Mouse (Mus musculus): ENCODE results near the gene Xkrx. TPM values are rescaled to one million over a fixed set of nuclear protein-coding genes. Genes with fewer than 3 reads are reported as not detected.

The Xkrx gene
- polyA plus RNA-seq, 1 experiment from 2014 or later, result 10.4 TPM

- DNase-seq (ENCODE audit: low spot score) (no peak), ATAC-seq (ENCODE audit: low FRiP score, low TSS enrichment) (no peak)
- H3K36me3 ChIP-seq (ENCODE audit: control insufficient read depth, insufficient read depth, low read length), result no peaks in the 10 kb centered on the region
- 66% methylated on average over 6 of the region's 6 CpGs for WGBS
- no peaks in the 10 kb centered on the region for H3K9me3 ChIP-seq (ENCODE audit: control insufficient read depth, low read length)
- no peaks in the 10 kb centered on the region for H3K4me1 ChIP-seq (replicated peaks; ENCODE audit: control insufficient read depth, insufficient read depth)
- no peak overlapping the region for H3K27ac ChIP-seq (replicated peaks)
- no peak for TF ChIP-seq EP300 (optimal IDR thresholded peaks at IDR 0.05)
- no peak for TF ChIP-seq CTCF (IDR thresholded peaks at IDR 0.05; ENCODE audit: low read depth)
- H3K4me3 ChIP-seq (ENCODE audit: low read depth, low read length), result no peak overlapping the region
- H3K4me2 ChIP-seq (replicated peaks; ENCODE audit: low read depth), result no peak overlapping the region
- H3K27me3 ChIP-seq (ENCODE audit: control insufficient read depth, insufficient read depth, low read length), result no peaks in the 10 kb centered on the region
- no peak overlapping the region for H3K9ac ChIP-seq (ENCODE audit: low read length)
These were observed 21.9 kb downstream of the Xkrx start for GRCm38 (mm10) chrX:134140024-134140423.

- 51% methylated on average over 3 of the region's 3 CpGs for WGBS
These were observed 28.1 kb downstream of the Xkrx start for GRCm38 (mm10) chrX:134133821-134134220.

DNA sequence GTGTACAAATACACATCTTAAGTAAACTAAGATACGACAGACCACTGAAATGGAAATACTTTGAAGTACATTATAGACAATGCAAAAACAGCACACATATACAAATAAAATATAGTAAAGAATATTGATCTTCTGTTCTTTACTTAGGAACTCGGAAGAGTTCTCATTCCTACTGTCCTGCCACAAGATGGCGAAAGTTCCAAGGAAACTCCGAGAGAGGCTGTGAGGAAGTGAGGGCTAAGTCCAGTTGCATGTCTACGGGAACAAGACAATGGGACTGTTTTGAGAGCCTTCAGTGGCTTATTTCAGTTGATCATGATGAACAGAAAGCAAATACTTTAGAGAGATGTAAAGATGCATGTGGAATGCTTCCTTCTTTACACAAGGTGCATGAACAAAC lies 29.6 kb downstream of the Xkrx start:
- TF ChIP-seq CTCF (IDR thresholded peaks at IDR 0.05; ENCODE audit: low read depth) (peak; percentile 73), EP300 (optimal IDR thresholded peaks at IDR 0.05) (no peak)
- Histone ChIP-seq H3K27me3 (ENCODE audit: control insufficient read depth, insufficient read depth, low read length) (no peaks in the 10 kb centered on the region), H3K36me3 (ENCODE audit: control insufficient read depth, insufficient read depth, low read length) (no peaks in the 10 kb centered on the region), H3K4me3 (ENCODE audit: low read depth, low read length) (no peak overlapping the region), H3K4me2 (replicated peaks; ENCODE audit: low read depth) (no peak overlapping the region), H3K4me1 (replicated peaks; ENCODE audit: control insufficient read depth, insufficient read depth) (no peaks in the 10 kb centered on the region), H3K9me3 (ENCODE audit: control insufficient read depth, low read length) (no peaks in the 10 kb centered on the region), H3K9ac (ENCODE audit: low read length) (no peak overlapping the region), H3K27ac (replicated peaks) (no peak overlapping the region)
- ATAC-seq (ENCODE audit: low FRiP score, low TSS enrichment) (no peak), DNase-seq (ENCODE audit: low spot score) (peak; percentile 14)
- 23% methylated on average over 5 of the region's 5 CpGs for WGBS

More at GRCm38 (mm10) chrX:134133821-134134220, 28.1 kb downstream of the Xkrx start:
- Histone ChIP-seq H3K4me3 (ENCODE audit: low read depth, low read length) (no peak overlapping the region), H3K9me3 (ENCODE audit: control insufficient read depth, low read length) (no peaks in the 10 kb centered on the region), H3K9ac (ENCODE audit: low read length) (no peak overlapping the region), H3K36me3 (ENCODE audit: control insufficient read depth, insufficient read depth, low read length) (no peaks in the 10 kb centered on the region), H3K4me2 (replicated peaks; ENCODE audit: low read depth) (no peak overlapping the region), H3K27ac (replicated peaks) (no peak overlapping the region), H3K27me3 (ENCODE audit: control insufficient read depth, insufficient read depth, low read length) (no peaks in the 10 kb centered on the region), H3K4me1 (replicated peaks; ENCODE audit: control insufficient read depth, insufficient read depth) (no peaks in the 10 kb centered on the region)
- DNase-seq (ENCODE audit: low spot score) (no peak), ATAC-seq (ENCODE audit: low FRiP score, low TSS enrichment) (no peak)
- TF ChIP-seq CTCF (IDR thresholded peaks at IDR 0.05; ENCODE audit: low read depth), result peak; percentile 29
- TF ChIP-seq EP300 (optimal IDR thresholded peaks at IDR 0.05), result no peak

GRCm38 (mm10) chrX:134128549-134128948 lies 33.3 kb downstream of the Xkrx start:
- Histone ChIP-seq H3K4me2 (replicated peaks; ENCODE audit: low read depth) (no peak overlapping the region), H3K4me1 (replicated peaks; ENCODE audit: control insufficient read depth, insufficient read depth) (no peaks in the 10 kb centered on the region), H3K36me3 (ENCODE audit: control insufficient read depth, insufficient read depth, low read length) (no peaks in the 10 kb centered on the region), H3K9me3 (ENCODE audit: control insufficient read depth, low read length) (no peaks in the 10 kb centered on the region), H3K4me3 (ENCODE audit: low read depth, low read length) (no peak overlapping the region), H3K27me3 (ENCODE audit: control insufficient read depth, insufficient read depth, low read length) (no peaks in the 10 kb centered on the region), H3K27ac (replicated peaks) (no peak overlapping the region), H3K9ac (ENCODE audit: low read length) (no peak overlapping the region)
- TF ChIP-seq CTCF (IDR thresholded peaks at IDR 0.05; ENCODE audit: low read depth), result no peak
- TF ChIP-seq EP300 (optimal IDR thresholded peaks at IDR 0.05), result no peak
- no peak for DNase-seq (ENCODE audit: low spot score)
- no peak for ATAC-seq (ENCODE audit: low FRiP score, low TSS enrichment)
- WGBS, result 73% methylated on average over 3 of the region's 3 CpGs

- H3K27me3 ChIP-seq (ENCODE audit: control insufficient read depth, insufficient read depth, low read length), result no peaks in the 10 kb centered on the region
- no peak for DNase-seq (ENCODE audit: low spot score)
- H3K9me3 ChIP-seq (ENCODE audit: control insufficient read depth, low read length), result no peaks in the 10 kb centered on the region
- WGBS, result 52% methylated on average over 3 of the region's 3 CpGs
- H3K36me3 ChIP-seq (ENCODE audit: control insufficient read depth, insufficient read depth, low read length), result no peaks in the 10 kb centered on the region
- no peak overlapping the region for H3K9ac ChIP-seq (ENCODE audit: low read length)
- H3K4me1 ChIP-seq (replicated peaks; ENCODE audit: control insufficient read depth, insufficient read depth), result no peaks in the 10 kb centered on the region
- H3K4me3 ChIP-seq (ENCODE audit: low read depth, low read length), result no peak overlapping the region
- ATAC-seq (ENCODE audit: low FRiP score, low TSS enrichment), result no peak
- TF ChIP-seq EP300 (optimal IDR thresholded peaks at IDR 0.05), result no peak
- TF ChIP-seq CTCF (IDR thresholded peaks at IDR 0.05; ENCODE audit: low read depth), result no peak
- H3K4me2 ChIP-seq (replicated peaks; ENCODE audit: low read depth), result no peak overlapping the region
- H3K27ac ChIP-seq (replicated peaks), result no peak overlapping the region
These were observed 45.5 kb downstream of the Xkrx start for GRCm38 (mm10) chrX:134116417-134116816.

DNA sequence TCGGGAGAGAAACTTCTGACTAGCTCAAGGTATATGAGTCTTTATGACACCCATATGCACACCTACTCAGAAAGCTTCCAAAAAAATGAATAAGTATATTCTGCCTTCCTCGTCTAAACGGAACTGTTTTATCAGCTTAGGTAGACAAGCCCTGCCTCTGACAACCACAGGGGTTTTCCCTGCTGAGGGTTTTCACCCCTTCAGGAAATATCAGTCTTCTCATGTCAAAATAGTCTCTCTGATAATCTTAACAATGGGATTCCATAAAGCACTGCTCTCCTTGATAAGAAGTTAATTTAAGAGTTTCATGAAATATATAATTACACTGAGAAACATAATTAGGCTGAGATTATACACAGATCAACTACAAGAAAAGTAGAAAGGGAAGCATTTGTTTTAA lies 50.1 kb downstream of the Xkrx start:
- Histone ChIP-seq H3K4me1 (replicated peaks; ENCODE audit: control insufficient read depth, insufficient read depth) (no peaks in the 10 kb centered on the region), H3K27ac (replicated peaks) (no peak overlapping the region), H3K4me2 (replicated peaks; ENCODE audit: low read depth) (no peak overlapping the region), H3K36me3 (ENCODE audit: control insufficient read depth, insufficient read depth, low read length) (no peaks in the 10 kb centered on the region), H3K9me3 (ENCODE audit: control insufficient read depth, low read length) (no peaks in the 10 kb centered on the region), H3K27me3 (ENCODE audit: control insufficient read depth, insufficient read depth, low read length) (no peaks in the 10 kb centered on the region), H3K9ac (ENCODE audit: low read length) (no peak overlapping the region), H3K4me3 (ENCODE audit: low read depth, low read length) (no peak overlapping the region)
- ATAC-seq (ENCODE audit: low FRiP score, low TSS enrichment) (no peak), DNase-seq (ENCODE audit: low spot score) (no peak)
- no peak for TF ChIP-seq CTCF (IDR thresholded peaks at IDR 0.05; ENCODE audit: low read depth)
- no peak for TF ChIP-seq EP300 (optimal IDR thresholded peaks at IDR 0.05)
- WGBS, result 56% methylated on average over 3 of the region's 3 CpGs
